Mouse (Mus musculus) embryonic facial prominence, embryonic 14.5 days (tissue): Measurements from ENCODE around the gene Tmem38b. TPM values are rescaled to one million over a fixed set of nuclear protein-coding genes. Genes with fewer than 3 reads are reported as not detected.

Experiments used
- polyA plus RNA-seq: library from polyadenylated mRNA; unstranded; fragments of >200 nt; fragmentation: Nextera tagmentation; extraction: Ambion mirVana; gene quantifications from 2 replicates; pipeline ENCODE4 v1.2.1, GENCODE M21; 2014

The Tmem38b gene
- polyA plus RNA-seq, 1 experiment from 2014 or later, result 17.8 TPM

Other genes starting within 250 kb of the Tmem38b start
- 9.6 and 11.0 TPM in 2 replicates for gene Fsd1l, start 194.6 kb upstream of the Tmem38b start, polyA plus RNA-seq
- 10.8 and 13.5 TPM in 2 replicates for gene Fktn, start 112.0 kb upstream of the Tmem38b start, polyA plus RNA-seq
- 0.39 and 0.42 TPM in 2 replicates for gene Tal2, start 46.3 kb upstream of the Tmem38b start, polyA plus RNA-seq